Mouse (Mus musculus) embryonic facial prominence, embryonic 14.5 days (tissue): ENCODE measurements around the gene Ddi2. TPM values are rescaled to one million over a fixed set of nuclear protein-coding genes. Genes with fewer than 3 reads are reported as not detected.

Source experiments
- ATAC-seq: fragments of 200-750 bp; cut with Nextera tagmentation; 2 replicates; pipeline ENCODE4 v1.8.0; 2017; ENCODE audit warnings: low read depth, moderate number of reproducible peaks, moderate TSS enrichment
- DNase-seq: peaks from one replicate; pipeline ENCODE4 v3.0.0-alpha.2; 2015; ENCODE audit warnings: low spot score
- H3K27ac ChIP-seq: fragments of 300-500 bp; sonication (generic); replicated peaks from 2 replicates; pipeline ENCODE4 v1.5.1; 2014; ENCODE audit warnings: low read depth, mild to moderate bottlenecking, low read length, moderate library complexity
- H3K27me3 ChIP-seq: fragments of 300-500 bp; sonication (generic); replicated peaks from 2 replicates; pipeline ENCODE4 v1.6.1; 2014; ENCODE audit warnings: low read length; ENCODE audit not compliant: control insufficient read depth, insufficient read depth
- H3K36me3 ChIP-seq: fragments of 300-500 bp; sonication (generic); 2 replicates; pipeline ENCODE4 v1.6.1; 2014; ENCODE audit warnings: low read length, mixed read lengths; ENCODE audit not compliant: control insufficient read depth, insufficient read depth
- H3K4me1 ChIP-seq: fragments of 300-500 bp; sonication (generic); 2 replicates; pipeline ENCODE4 v1.6.1; 2014; ENCODE audit warnings: antibody characterized with exemption, low read length; ENCODE audit not compliant: control insufficient read depth, insufficient read depth
- H3K4me2 ChIP-seq: fragments of 300-500 bp; sonication (generic); 2 replicates; pipeline ENCODE4 v1.6.1; 2014; ENCODE audit warnings: low read depth, mild to moderate bottlenecking, low read length, moderate library complexity, mixed read lengths
- H3K4me3 ChIP-seq: fragments of 300-500 bp; sonication (generic); 2 replicates; pipeline ENCODE4 v1.5.1; 2014; ENCODE audit warnings: low read depth, mild to moderate bottlenecking, low read length
- H3K9ac ChIP-seq: fragments of 300-500 bp; sonication (generic); 2 replicates; pipeline ENCODE4 v1.6.1; 2014; ENCODE audit warnings: low read depth, mild to moderate bottlenecking, low read length, moderate library complexity, mixed read lengths
- H3K9me3 ChIP-seq: fragments of 300-500 bp; sonication (generic); 2 replicates; pipeline ENCODE4 v1.6.1; 2016; ENCODE audit warnings: low read length; ENCODE audit not compliant: control insufficient read depth
- WGBS: fragments of 180-500 bp; shearing (Covaris S2); extraction: QIAGEN DNeasy Blood & Tissue Kit; methylation state at CpG from one replicate; pipeline ENCODE4 v1.1.7; 2014; 5-methylcytosine and 5-hydroxymethylcytosine counted together
- polyA plus RNA-seq: library from polyadenylated mRNA; unstranded; fragments of >200 nt; fragmentation: Nextera tagmentation; extraction: Ambion mirVana; gene quantifications from 2 replicates; pipeline ENCODE4 v1.2.1, GENCODE M21; 2014

The Ddi2 gene
- polyA plus RNA-seq, 1 experiment from 2014 or later, result 18.8 TPM

DNA sequence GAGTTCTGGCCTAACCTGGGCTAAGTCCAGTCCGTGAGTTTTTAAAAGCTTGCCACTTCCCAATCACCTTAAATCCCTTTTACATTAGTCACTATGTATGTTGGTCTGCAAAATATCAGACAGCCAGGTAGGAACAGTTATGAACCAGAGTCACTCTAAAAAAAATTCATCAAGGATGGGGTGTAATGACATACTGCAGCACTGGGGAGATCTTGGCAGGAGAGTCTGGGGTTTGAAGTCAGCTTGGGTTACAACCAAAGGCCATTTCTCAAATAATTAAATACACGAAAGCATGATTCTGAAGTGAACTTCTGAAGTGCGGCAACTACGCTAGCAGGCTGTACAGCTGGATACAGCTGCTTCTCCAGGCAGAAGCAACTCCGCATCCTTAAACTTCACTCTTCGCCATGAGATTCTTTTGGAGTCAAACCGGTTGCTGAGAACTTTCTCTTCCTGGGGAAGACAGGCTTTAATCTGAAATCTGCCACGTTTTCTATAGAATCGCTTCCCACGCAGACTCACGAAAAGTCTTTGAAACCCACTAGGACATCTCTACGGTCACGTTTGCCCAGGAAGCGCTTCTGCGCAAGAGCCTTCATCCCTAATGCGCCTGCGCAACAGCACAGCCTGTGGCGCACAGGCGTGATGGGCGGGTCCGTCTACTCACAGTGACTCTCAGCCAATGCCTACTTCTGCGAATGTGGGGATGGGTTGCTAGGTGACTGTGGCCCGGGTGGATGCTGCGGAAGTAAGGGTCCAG lies 11.4 kb upstream of the Ddi2 start:
- Histone ChIP-seq H3K4me3 (peak overlapping the region; percentile 41), H3K27ac (peak overlapping the region; percentile 83), H3K9me3 (no peaks in the 10 kb centered on the region), H3K9ac (peak overlapping the region; percentile 52), H3K4me1 (peaks cover 5% of the 10 kb centered on the region; the same call in 1 of the 2 replicates), H3K27me3 (no peaks in the 10 kb centered on the region), H3K36me3 (no peaks in the 10 kb centered on the region), H3K4me2 (peak overlapping the region; percentile 62)
- 5% methylated on average over 24 of the region's 24 CpGs for WGBS
- ATAC-seq (peak; percentile 99), DNase-seq (peak; percentile 98)

DNA sequence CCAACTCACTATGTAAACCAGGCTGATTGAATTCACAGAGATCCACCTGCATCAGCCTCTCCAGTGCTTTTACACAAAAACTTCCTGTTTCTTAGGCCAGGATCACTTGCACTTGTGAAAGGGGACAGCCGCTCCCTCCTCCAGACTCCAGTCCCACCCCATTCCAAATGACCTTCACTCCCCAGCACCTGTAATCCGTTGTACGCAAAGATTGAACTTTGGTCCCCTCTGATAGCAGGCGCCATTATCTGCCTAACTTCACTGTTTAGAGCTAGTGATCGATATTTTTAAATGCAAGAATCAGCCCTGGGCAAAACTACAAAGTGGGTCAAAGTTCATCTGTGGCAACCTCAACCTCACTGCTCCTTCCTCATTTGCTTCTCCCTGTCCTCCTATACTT lies 8.5 kb upstream of the Ddi2 start:
- Histone ChIP-seq H3K9ac (no peak overlapping the region), H3K4me3 (no peak overlapping the region), H3K4me2 (no peak overlapping the region), H3K9me3 (no peaks in the 10 kb centered on the region), H3K4me1 (peaks cover 5% of the 10 kb centered on the region; the same call in 1 of the 2 replicates), H3K27me3 (no peaks in the 10 kb centered on the region), H3K36me3 (no peaks in the 10 kb centered on the region), H3K27ac (no peak overlapping the region)
- DNase-seq (no peak), ATAC-seq (no peak)
- WGBS, result 80% methylated on average over 5 of the region's 5 CpGs

DNA sequence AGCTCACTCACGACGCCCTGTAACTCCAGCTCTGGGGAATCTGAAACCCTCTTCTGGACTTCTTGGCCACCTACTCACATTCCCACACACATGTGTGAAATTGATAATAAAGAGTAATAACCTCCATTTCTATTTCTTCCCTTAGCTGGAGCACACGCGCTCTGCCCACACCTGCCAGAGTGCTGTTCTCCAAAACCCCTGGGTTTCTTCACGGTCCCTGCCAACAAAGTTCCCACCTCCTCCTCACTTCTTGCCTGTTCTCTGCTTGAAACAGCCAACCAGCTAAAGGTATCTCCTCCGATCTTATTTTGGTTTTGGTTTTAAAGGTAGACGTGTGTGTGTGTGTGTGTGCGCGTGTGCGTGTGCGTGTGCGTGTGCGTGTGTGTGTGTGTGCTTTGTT lies 7.2 kb upstream of the Ddi2 start:
- H3K27me3 ChIP-seq, result no peaks in the 10 kb centered on the region
- peaks cover 5% of the 10 kb centered on the region; the same call in 1 of the 2 replicates for H3K4me1 ChIP-seq
- no peak overlapping the region for H3K4me3 ChIP-seq
- no peak overlapping the region for H3K4me2 ChIP-seq
- no peak overlapping the region for H3K27ac ChIP-seq
- WGBS, result 80% methylated on average over 13 of the region's 13 CpGs
- H3K36me3 ChIP-seq, result no peaks in the 10 kb centered on the region
- H3K9ac ChIP-seq, result no peak overlapping the region
- no peaks in the 10 kb centered on the region for H3K9me3 ChIP-seq
- no peak for DNase-seq
- no peak for ATAC-seq

DNA sequence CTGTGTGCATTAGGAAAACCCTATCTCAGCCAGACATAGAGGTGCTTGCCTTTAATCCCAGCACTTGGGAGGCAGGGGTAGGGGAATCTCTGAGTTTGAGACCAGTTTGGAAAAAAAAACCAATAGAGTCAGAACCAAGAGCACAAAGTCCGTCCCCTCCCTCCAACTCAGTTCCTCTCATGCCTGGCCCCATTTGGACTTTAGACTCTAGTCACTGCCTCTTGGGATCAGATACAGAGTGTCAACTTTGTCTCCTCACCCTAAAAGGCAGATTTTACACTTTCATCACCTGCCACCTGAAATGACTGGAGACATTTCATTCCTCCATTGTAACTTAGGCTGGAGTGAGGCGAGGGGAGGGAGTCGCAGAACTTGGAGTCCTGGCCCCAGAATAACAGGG lies 6.0 kb upstream of the Ddi2 start:
- ATAC-seq (no peak), DNase-seq (no peak)
- H3K9ac ChIP-seq, result no peak overlapping the region
- H3K4me1 ChIP-seq, result peaks cover 2% of the 10 kb centered on the region; the same call in 1 of the 2 replicates
- 79% methylated on average over 3 of the region's 3 CpGs for whole genome bisulfite sequencing
- no peaks in the 10 kb centered on the region for H3K36me3 ChIP-seq
- no peak overlapping the region for H3K4me3 ChIP-seq
- no peak overlapping the region for H3K27ac ChIP-seq
- no peak overlapping the region for H3K4me2 ChIP-seq
- no peaks in the 10 kb centered on the region for H3K9me3 ChIP-seq
- H3K27me3 ChIP-seq, result no peaks in the 10 kb centered on the region

DNA sequence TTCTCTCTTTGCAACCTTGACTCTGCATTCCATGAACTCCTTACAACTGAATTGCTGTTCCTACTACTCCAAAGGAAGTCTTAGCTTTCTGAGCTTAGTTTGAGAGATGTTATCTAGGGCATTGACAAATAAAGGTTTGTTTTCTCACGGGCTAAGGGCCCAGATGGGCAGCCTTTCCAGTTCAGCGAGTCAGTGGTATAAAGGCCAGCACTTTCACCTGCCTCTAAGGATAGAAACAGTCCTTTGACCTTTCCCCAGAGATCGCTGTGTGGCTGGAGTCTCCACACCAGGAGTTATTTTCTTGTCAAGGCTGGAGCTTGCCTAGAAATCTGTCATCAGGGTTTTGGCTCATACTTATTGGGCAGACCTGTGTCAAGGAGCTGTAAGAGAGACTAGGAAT lies 2.5 kb upstream of the Ddi2 start:
- H3K4me3 ChIP-seq, result no peak overlapping the region
- H3K4me2 ChIP-seq, result no peak overlapping the region
- 50% methylated on average over 3 of the region's 3 CpGs for WGBS
- peaks cover 19% of the 10 kb centered on the region for H3K4me1 ChIP-seq
- no peak for DNase-seq
- no peaks in the 10 kb centered on the region for H3K9me3 ChIP-seq
- no peak overlapping the region for H3K9ac ChIP-seq
- H3K36me3 ChIP-seq, result no peaks in the 10 kb centered on the region
- no peaks in the 10 kb centered on the region for H3K27me3 ChIP-seq
- no peak overlapping the region for H3K27ac ChIP-seq
- no peak for ATAC-seq

DNA sequence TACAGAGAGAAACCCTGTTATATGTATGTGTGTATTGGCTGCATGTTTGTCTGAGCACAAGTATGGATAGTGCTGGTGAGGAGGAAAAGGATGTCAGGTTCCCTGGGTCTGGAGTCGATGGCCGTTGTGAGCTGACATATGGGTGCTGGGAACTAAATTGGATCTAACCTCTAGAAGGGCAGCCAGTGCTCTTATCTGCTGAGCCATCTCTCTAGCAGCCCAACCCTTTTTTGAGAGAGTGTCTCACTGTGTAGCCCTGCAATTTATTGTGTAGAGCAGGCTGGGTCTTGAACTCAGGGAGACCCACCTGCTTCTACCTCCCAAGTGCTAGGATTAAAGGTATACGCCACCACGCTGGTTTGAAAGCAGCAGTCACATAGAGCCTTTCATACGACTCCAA lies 2.1 kb upstream of the Ddi2 start:
- Histone ChIP-seq H3K4me2 (no peak overlapping the region), H3K36me3 (peaks cover 3% of the 10 kb centered on the region), H3K27me3 (no peaks in the 10 kb centered on the region), H3K9me3 (0 out of 2 replicates have a peak, but pooled peaks cover under 1% of the 10 kb centered on the region), H3K27ac (no peak overlapping the region), H3K9ac (no peak overlapping the region), H3K4me3 (no peak overlapping the region), H3K4me1 (peaks cover 19% of the 10 kb centered on the region)
- DNase-seq (no peak), ATAC-seq (no peak)
- 72% methylated on average over 5 of the region's 5 CpGs for WGBS

DNA sequence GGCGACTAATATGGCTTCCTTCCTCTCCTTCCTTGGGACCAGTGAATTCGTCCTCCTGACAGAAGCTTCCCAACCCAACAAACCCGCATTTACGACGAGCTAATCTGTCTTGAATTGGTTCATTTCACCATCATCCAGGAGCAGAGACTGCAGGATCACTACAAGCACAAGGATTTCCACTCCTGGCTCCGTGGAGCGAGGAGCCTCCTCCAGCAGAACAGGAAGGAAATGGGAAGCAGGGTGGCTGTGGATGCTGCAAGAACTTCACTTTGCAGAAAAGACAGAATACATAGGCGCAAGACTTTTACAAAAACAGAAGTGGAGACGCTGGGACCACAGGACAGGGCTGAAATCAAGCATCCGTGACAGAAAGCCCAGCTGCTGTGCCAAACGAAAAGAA lies 1.4 kb upstream of the Ddi2 start:
- no peak overlapping the region for H3K4me3 ChIP-seq
- 71% methylated on average over 11 of the region's 11 CpGs for WGBS
- DNase-seq (no peak), ATAC-seq (no peak)
- H3K27me3 ChIP-seq, result no peaks in the 10 kb centered on the region
- H3K9ac ChIP-seq, result no peak overlapping the region; the same call in 1 of the 2 replicates
- no peak overlapping the region for H3K4me2 ChIP-seq
- H3K27ac ChIP-seq, result 0 out of 2 replicates have a peak overlapping the region, but pooled peaks have one; percentile 13
- peaks cover 19% of the 10 kb centered on the region for H3K4me1 ChIP-seq
- 0 out of 2 replicates have a peak, but pooled peaks cover 4% of the 10 kb centered on the region for H3K9me3 ChIP-seq
- H3K36me3 ChIP-seq, result peaks cover 9% of the 10 kb centered on the region

DNA sequence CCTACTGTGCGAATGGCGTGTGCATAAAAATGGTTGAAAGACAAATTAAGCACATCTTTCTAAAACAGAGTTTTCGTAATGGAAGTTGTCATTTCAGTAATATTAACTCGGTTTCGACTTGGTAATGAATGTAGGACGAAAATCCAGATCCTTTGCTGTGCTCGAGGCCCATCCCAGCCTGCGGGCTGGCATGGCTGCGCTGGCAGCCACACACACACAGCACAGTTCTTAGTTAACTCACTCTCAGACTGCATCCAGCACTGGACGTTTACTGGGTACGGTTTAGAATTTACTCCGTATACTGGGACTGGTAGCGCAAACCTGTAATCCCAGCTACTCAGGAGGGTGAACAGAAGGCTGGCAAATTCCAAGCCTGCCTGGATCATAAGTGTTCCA lies 452 bp upstream of the Ddi2 start:
- Histone ChIP-seq H3K9ac (peak overlapping the region; percentile 95), H3K27me3 (no peaks in the 10 kb centered on the region), H3K9me3 (0 out of 2 replicates have a peak, but pooled peaks cover 4% of the 10 kb centered on the region), H3K36me3 (peaks cover 9% of the 10 kb centered on the region), H3K27ac (peak overlapping the region; percentile 93), H3K4me2 (peak overlapping the region; percentile 69), H3K4me3 (peak overlapping the region; percentile 99), H3K4me1 (peaks cover 19% of the 10 kb centered on the region)
- 7% methylated on average over 13 of the region's 13 CpGs for WGBS
- no peak for DNase-seq
- peak; percentile 35; the same call in 1 of the 2 replicates for ATAC-seq

DNA sequence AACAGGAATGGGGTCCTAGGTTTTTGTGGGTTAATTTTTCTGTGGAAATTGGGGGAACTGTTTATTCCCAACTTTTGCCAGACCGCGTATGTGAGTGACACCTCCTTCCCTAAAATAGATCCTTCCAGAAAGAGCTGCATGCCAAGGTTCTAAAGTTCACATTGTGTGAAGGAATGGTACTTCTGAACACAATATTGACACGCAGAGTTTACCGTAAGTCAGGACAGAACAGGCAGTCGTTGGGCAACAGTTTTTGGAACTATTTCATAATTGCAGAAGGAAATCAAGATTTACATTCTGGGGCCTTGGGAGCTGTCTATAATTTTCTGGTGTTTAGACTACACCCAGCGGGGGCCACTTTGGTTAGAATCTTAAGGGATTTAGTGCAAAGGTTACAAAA lies 1.3 kb downstream of the Ddi2 start:
- ATAC-seq (no peak), DNase-seq (no peak)
- Histone ChIP-seq H3K27me3 (no peaks in the 10 kb centered on the region), H3K9me3 (0 out of 2 replicates have a peak, but pooled peaks cover 4% of the 10 kb centered on the region), H3K4me2 (peak overlapping the region; percentile 69), H3K4me1 (peaks cover 19% of the 10 kb centered on the region), H3K36me3 (peaks cover 12% of the 10 kb centered on the region), H3K27ac (no peak overlapping the region), H3K4me3 (peak overlapping the region; percentile 99), H3K9ac (peak overlapping the region; percentile 95)
- 52% methylated on average over 6 of the region's 6 CpGs for WGBS
